Mouse (Mus musculus): Measurements from ENCODE around the gene Adam21. TPM values are rescaled to one million over a fixed set of nuclear protein-coding genes. Genes with fewer than 3 reads are reported as not detected.

The Adam21 gene
- 0.26 to 0.29 TPM (median 0.27 TPM) in 3 of 4 replicates, not detected in the other for total RNA-seq (2023; ENCODE audit: inconsistent age)

GRCm38 (mm10) chr12:81568374-81568773, at the start of gene Adam21:
Adam21 (minus strand) TSS chr12:81568474.

GRCm38 (mm10) chr12:81594902-81595671, 26.8 kb upstream of the Adam21 start, which contains the start of gene Med6:
Med6 (minus strand) TSS chr12:81595008.

DNA sequence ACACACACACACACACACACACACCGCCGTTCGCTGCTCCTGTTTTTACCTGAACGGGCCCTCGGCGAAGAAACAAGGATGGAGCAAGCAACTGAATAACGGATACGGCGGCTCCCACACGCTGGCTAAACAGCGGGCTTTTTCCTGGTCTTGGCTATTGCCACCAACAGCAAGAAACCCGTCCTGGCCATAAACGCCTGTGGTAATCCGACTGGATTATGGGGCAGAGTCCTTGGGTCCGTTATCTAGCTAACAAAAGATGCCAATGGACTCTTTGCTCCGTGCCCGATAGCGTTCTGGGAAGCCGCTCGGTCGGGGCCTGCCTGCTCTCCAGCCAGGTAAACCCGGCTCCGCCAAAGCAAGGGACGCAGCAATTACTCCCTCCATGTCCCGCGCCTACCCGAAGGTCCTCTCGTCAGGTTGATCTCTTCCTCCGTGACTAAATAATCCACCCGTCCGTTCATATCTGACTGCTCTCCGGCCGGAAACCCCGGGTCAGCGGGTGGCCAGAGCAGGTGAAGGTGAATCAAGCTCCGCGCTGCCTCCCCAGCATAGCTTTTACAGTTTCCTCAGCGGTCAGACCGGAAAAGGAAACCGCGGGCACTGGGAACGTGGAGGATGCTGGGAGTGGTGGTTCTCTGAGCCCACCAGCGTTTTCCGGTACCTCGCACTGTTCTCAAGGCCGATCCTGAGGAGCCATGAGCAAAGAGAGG, 35.8 kb downstream of the Adam21 start, which contains the start of the genes Gm20498 and Synj2bp:
Gm20498 (minus strand) TSS at position 590 of the 713 bp plus-strand sequence.
Synj2bp (minus strand) TSS at position 596 of the 713 bp plus-strand sequence.

Other genes starting within 250 kb of the Adam21 start
- not detected in 4 replicates for gene Slc8a3, start 235.3 kb downstream of the Adam21 start, total RNA-seq (2023; ENCODE audit: inconsistent age)
- gene Gm4787, start 189.0 kb downstream of the Adam21 start, total RNA-seq (2023; ENCODE audit: inconsistent age) = 0.58 to 0.63 TPM (median 0.61 TPM) in 4 replicates
- gene Adam4, start 146.5 kb downstream of the Adam21 start, total RNA-seq (2023; ENCODE audit: inconsistent age) = 1.1 to 2.2 TPM (median 1.5 TPM) in 4 replicates
- gene Cox16, start 83.3 kb downstream of the Adam21 start, total RNA-seq (2023; ENCODE audit: inconsistent age) = 54.9 to 75.5 TPM (median 60.0 TPM) in 4 replicates
- 13.1 to 16.5 TPM (median 14.8 TPM) in 4 replicates for gene Gm20498, start 35.6 kb downstream of the Adam21 start, total RNA-seq (2023; ENCODE audit: inconsistent age)
- 20.9 to 27.9 TPM (median 24.6 TPM) in 4 replicates for gene Synj2bp, start 35.6 kb downstream of the Adam21 start, total RNA-seq (2023; ENCODE audit: inconsistent age)
- 49.4 to 64.7 TPM (median 57.1 TPM) in 4 replicates for gene Med6, start 26.5 kb upstream of the Adam21 start, total RNA-seq (2023; ENCODE audit: inconsistent age)
- not detected in 4 replicates for gene Ttc9, start 62.8 kb upstream of the Adam21 start, total RNA-seq (2023; ENCODE audit: inconsistent age)
- 18.4 to 20.6 TPM (median 18.7 TPM) in 4 replicates for gene Map3k9, start 212.7 kb upstream of the Adam21 start, total RNA-seq (2023; ENCODE audit: inconsistent age)

All from B cell, adult (primary cell).